Mouse (Mus musculus) B cell, adult 67 days (primary cell): Measurements from ENCODE around the gene Hepacam. TPM values are rescaled to one million over a fixed set of nuclear protein-coding genes. Genes with fewer than 3 reads are reported as not detected.

Experiments used
- total RNA-seq, 2 experiments: library from RNA; stranded (reverse); gene quantifications; 4 replicates each; pipeline ENCODE4 v1.2.4; 2023

Hepacam gene
- total RNA-seq, result not detected

GRCm38 (mm10) chr9:37367301-37368080 is at the start of gene Hepacam:
Gene Hepacam (plus strand): TSS chr9:37367351.

GRCm38 (mm10) chr9:37347988-37348642 is 19.0 kb upstream of the Hepacam start, which contains the start of gene Ccdc15:
Gene Ccdc15 (minus strand): TSS chr9:37348432.

DNA sequence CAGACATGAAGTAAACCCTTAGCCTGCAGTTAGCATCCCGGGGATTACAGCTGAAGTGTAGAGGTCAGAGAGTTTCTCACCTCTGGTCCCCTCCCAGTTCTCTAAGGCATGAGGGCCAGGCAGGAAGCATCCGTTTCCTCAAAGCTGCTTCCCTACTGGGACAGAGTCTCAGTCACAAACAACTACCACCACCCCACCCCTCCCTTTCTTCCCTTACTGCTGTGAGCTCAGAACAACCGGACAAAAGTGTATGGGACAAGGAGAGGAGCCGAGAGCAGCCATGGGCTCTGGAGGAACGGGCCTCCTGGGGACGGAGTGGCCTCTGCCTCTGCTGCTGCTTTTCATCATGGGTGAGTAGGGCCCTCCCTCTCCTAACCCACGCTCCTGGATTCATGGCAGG is 34.7 kb downstream of the Hepacam start, which contains the start of gene Robo4:
Gene Robo4, plus strand, starts transcription at position 96 of the 400 bp plus-strand sequence.

GRCm38 (mm10) chr9:37432720-37433421 is 65.7 kb downstream of the Hepacam start, which contains the start of gene Robo3:
Gene Robo3 (minus strand): TSS chr9:37433246.

Other genes starting within 250 kb of the Hepacam start
- not detected for gene Pknox2, start 219.9 kb upstream of the Hepacam start, total RNA-seq
- 1 to 10 TPM; 1.4 to 1.7 TPM for gene Tmem218, start 159.1 kb upstream of the Hepacam start, total RNA-seq
- gene Slc37a2, start 111.6 kb upstream of the Hepacam start, total RNA-seq, result 10 to 100 TPM; 30.8 to 36.8 TPM
- gene Ccdc15, start 18.9 kb upstream of the Hepacam start, total RNA-seq, result 10 to 100 TPM; 15.4 to 16.8 TPM
- not detected for gene Robo4, start 34.5 kb downstream of the Hepacam start, total RNA-seq
- gene Robo3, start 65.9 kb downstream of the Hepacam start, total RNA-seq, result not detected
- gene Msantd2, start 122.0 kb downstream of the Hepacam start, total RNA-seq, result 10 to 100 TPM; 31.0 to 41.6 TPM
- not detected for gene Esam, start 160.7 kb downstream of the Hepacam start, total RNA-seq
- not detected for gene Vsig2, start 171.9 kb downstream of the Hepacam start, total RNA-seq
- 1 to 10 TPM; 2.4 to 3.6 TPM for gene Nrgn, start 185.6 kb downstream of the Hepacam start, total RNA-seq
- gene Siae, start 188.3 kb downstream of the Hepacam start, total RNA-seq, result 10 to 100 TPM; 10.4 to 12.5 TPM
- 1 to 10 TPM; 1.7 to 2.1 TPM for gene Spa17, start 246.4 kb downstream of the Hepacam start, total RNA-seq